Mouse (Mus musculus): Measurements from ENCODE around the gene Lipo2.
A peak's percentile ranks its signal among the peaks of the same experiment; 100 is the strongest.
"Not testable (repeated sequence)": the region's sequence is repeated elsewhere in the genome, so short reads cannot be mapped to it uniquely, and the experiment has no call there.

Gene Lipo2

DNA sequence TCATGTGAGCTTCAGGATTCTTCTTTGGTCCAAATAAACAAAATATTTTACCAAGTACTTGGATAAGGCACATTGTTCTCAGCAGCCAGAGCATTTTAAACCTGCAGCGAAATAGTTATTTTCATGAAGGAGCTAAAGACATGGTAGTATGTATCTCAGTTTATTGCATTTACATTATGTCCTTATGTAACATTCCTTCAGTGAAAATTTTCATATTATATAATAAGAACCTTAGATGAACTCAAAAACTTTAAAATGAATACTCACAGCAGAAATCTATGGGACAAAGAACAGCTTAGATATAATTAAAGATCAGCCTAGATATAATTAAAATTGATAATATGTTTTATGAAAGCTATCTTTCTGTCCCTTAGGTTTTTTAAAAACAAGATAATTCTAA, at the start of gene Lipo2:
TSS of gene Lipo2 (minus strand) at position 101 of the 400 bp plus-strand sequence.
- not testable (repeated sequence) for DNase-seq (ENCODE audit: low spot score in 2 of 2)

DNA sequence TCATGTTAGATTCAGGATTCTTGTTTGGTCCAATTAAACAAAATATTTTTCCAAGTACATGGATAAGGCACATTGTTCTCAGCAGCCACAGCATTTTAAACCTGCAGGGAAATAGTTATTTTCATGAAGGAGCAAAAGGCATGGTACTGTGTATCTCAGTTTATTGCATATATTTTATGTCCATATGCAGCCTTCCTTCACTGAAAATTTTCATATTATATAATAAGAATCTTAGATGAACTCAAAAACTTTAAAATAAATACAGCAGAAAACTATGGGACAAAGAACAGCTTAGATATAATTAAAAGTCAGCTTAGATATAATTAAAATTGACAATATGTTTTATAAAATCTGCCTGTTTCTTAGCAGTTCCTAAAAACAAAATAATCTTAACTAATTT, 36.2 kb upstream of the Lipo2 start, which contains the start of gene Lipo1:
TSS of gene Lipo1 (minus strand) at position 101 of the 400 bp plus-strand sequence.
- not testable (repeated sequence) for DNase-seq (ENCODE audit: low spot score in 2 of 2)

DNA sequence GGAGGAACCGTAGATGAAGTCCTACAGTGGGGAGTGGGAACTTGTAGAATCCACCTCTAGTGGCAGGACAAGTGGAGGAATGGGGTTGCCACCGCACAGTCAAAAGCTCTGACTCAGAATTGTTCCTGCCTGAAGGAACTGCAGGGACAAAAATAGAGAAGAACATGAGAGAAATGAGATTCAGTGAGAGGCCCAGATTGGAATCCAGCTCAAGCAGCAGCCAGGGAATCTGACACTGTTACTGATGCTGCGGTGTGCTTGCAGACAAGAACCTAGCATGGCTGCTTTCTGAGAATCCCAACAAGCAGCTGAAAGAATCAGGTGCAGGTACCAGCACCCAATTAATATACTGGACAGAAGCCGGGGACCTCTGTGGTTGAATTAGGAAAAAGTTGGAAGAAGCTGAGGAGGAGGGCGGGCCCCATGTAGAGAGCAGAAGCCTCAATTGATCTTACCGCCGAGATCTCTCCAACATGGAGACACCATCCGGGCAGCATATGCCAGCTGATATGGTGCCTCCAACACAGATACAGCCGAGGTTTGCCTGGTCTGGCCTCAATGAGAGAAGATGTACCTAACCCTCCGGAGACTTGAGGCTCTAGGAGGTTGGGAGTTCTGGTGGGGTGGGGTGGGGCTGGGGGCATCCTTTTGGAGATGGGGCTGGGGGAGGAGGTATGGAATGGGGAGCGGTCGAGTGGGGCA, 35.6 kb upstream of the Lipo2 start:
- DNase-seq (ENCODE audit: low spot score in 2 of 2) = peak in 1 of 2 experiments; percentile 12

DNA sequence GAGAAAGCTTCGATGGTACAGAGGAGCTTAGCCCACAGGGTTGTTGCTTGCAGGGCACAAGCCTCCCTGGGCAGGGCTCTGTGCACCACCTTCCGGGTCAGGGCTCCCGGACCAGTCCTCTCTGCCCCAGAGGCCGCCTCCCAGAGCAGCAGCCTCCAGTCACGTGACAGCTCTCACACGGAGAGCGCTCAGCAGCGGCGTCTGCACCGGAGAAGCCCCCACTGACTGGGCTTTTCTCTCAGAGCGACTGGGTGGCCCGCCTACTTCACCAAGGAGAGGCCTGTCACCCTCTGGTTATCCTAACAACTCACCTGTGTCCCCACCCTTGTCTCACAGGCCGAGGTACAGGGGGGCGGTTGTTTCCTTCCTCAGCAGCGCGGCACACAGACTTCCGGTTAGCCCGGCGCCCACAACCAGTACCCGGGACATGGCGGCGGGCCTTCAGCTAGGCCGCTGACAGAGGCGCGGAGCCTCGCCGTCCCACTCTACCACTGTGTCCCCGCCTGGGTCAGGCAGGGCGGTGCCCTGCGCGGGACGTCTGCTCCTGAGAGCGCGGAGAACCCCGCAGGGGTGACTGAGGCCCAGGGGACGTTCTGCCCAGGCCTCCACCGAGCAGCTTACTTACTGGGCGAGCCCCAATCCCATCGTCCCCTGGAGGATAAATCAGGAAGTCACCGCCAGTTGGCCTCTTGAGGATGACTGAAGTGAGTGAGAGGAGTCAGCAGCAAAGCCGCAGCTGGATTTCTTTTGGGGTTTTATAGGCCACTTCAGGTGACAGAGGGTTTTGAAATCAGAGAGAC, 10.3 kb upstream of the Lipo2 start, which contains the start of gene Lipo3:
TSS of gene Lipo3 (minus strand) at position 665 of the 800 bp plus-strand sequence.
- peak; percentile 1 for DNase-seq (ENCODE audit: low spot score in 2 of 2)

All from right cerebral cortex, postnatal 36 days (tissue).